Mouse (Mus musculus) T-helper 1 cell (primary cell): ENCODE measurements around the gene Gdf15.

Experiments used
- in situ Hi-C: fragments of 300-600 bp; cut with MboI, MseI; formaldehyde crosslinking; loops from one replicate; pipeline ENCODE4 v1.15.1; 2025; ENCODE audit warnings: high pct_unique_total_duplicates

Gene Gdf15

GRCm38 (mm10) chr8:70587955-70588354 is 44.3 kb downstream of the Gdf15 start:
- in situ Hi-C loops = loop anchor here (5.0 kb wide), 1 partner anchor 176 kb away; no protein-coding TSS in a partner anchor

- in situ Hi-C loops = loop anchor here (5.0 kb wide), 1 partner anchor 173 kb away; no protein-coding TSS in a partner anchor
Observed at GRCm38 (mm10) chr8:70585258-70585652, 47.0 kb downstream of the Gdf15 start.

- in situ Hi-C loops = loop anchor here (5.0 kb wide), 1 partner anchor 172 kb away; no protein-coding TSS in a partner anchor
Observed at GRCm38 (mm10) chr8:70584606-70585257, 47.5 kb downstream of the Gdf15 start.

GRCm38 (mm10) chr8:70583476-70584387 is 48.5 kb downstream of the Gdf15 start:
- in situ Hi-C loops = no loop called here
